Mouse (Mus musculus): ENCODE measurements around the gene Thy1. TPM values are rescaled to one million over a fixed set of nuclear protein-coding genes. Genes with fewer than 3 reads are reported as not detected.

Thy1 gene
- polyA plus RNA-seq, 1 experiment = not detected

DNA sequence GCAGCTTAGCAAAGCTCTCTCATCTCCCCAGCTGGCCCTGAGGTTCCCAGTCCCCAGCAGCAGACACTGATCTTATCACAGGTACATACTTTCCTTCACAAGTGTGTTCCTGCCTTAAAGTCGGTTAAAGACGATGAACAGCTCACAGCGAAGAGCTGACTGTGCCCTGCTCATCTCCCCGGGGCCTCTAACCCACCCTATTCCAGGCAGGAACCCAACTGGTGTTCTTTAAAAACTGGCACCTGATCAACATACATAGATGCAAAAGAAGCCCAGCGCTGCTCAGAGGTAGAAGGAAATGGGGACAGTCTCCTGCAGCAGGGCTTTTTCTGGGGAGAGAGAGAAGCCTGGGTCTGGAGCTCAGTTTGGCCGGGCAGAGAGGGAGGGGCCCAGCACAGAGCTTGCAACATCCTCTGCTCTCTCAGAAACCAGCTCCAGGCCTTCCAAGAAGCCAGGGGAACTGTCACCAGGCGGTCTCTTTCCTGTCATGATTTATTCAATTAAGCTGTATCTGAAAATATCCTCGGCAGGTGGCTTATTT, 30.4 kb upstream of the Thy1 start:
- H3K79me2 ChIP-seq (ENCODE audit: control insufficient read depth, insufficient read depth) = no peaks in the 10 kb centered on the region
- H3ac ChIP-seq (ENCODE audit: control insufficient read depth, insufficient read length) = no peak overlapping the region
- H3K36me3 ChIP-seq (ENCODE audit: control insufficient read depth, insufficient read depth) = no peaks in the 10 kb centered on the region
- no peak overlapping the region for H3K4me2 ChIP-seq (ENCODE audit: low read depth)
- TF ChIP-seq CEBPB (IDR thresholded peaks at IDR 0.05; ENCODE audit: insufficient read depth, poor library complexity, severe bottlenecking) (0 out of 2 replicates have a peak, but pooled peaks have one; percentile 5), MYOG (IDR thresholded peaks at IDR 0.05; ENCODE audit: control insufficient read depth in 1 of 3, insufficient read depth in 1 of 3, insufficient read length in 2 of 3, low read depth in 2 of 3) (no peak)
- H3K27me3 ChIP-seq (ENCODE audit: control insufficient read depth, insufficient read depth, insufficient read length) = no peaks in the 10 kb centered on the region
- no peak overlapping the region for H3K4me3 ChIP-seq

DNA sequence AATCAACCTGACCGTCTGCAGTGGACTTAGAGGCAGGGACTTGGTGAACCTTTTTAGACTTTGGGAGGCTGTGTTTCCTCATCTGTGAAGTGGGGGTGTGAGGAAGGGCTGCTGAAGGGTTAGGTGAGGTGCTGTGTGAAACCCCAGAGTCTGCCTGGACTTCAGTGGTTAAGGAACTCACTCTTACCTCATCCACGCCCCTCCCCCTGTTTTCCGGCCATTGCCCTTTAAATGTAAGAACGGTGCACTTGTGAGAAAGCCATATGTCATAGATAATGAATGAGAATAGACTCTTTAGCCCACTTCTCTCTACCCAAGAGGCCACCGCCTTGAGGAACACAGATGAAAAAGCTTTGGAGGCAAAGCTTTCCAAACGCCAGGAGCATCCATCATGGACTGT, 29.4 kb upstream of the Thy1 start:
- no peaks in the 10 kb centered on the region for H3K27me3 ChIP-seq (ENCODE audit: control insufficient read depth, insufficient read depth, insufficient read length)
- H3K4me2 ChIP-seq (ENCODE audit: low read depth) = no peak overlapping the region
- no peaks in the 10 kb centered on the region for H3K79me2 ChIP-seq (ENCODE audit: control insufficient read depth, insufficient read depth)
- TF ChIP-seq TCF12 (IDR thresholded peaks at IDR 0.05; ENCODE audit: insufficient read depth, poor library complexity, severe bottlenecking) = no peak
- TF ChIP-seq USF1 (IDR thresholded peaks at IDR 0.05; ENCODE audit: low read depth) = no peak
- TF ChIP-seq MYOD1 (IDR thresholded peaks at IDR 0.05; ENCODE audit: control insufficient read depth in 1 of 3, insufficient read length in 2 of 3, low read depth in 2 of 3) = no peak
- no peak for TF ChIP-seq POLR2AphosphoS2 (IDR thresholded peaks at IDR 0.05; ENCODE audit: insufficient read length, low read depth)
- TF ChIP-seq SRF (IDR thresholded peaks at IDR 0.05; ENCODE audit: control insufficient read depth, insufficient read length, low read depth) = no peak
- no peak for TF ChIP-seq REST (IDR thresholded peaks at IDR 0.05; ENCODE audit: insufficient read depth, insufficient read length)
- TF ChIP-seq CEBPB (IDR thresholded peaks at IDR 0.05; ENCODE audit: insufficient read depth, poor library complexity, severe bottlenecking) = no peak
- TF ChIP-seq E2F4 (IDR thresholded peaks at IDR 0.05; ENCODE audit: insufficient read depth) = no peak
- TF ChIP-seq TCF3 (IDR thresholded peaks at IDR 0.05; ENCODE audit: insufficient read length, low read depth) = no peak
- TF ChIP-seq POLR2A (IDR thresholded peaks at IDR 0.05; ENCODE audit: insufficient read length, low read depth) = no peak
- TF ChIP-seq MAX (IDR thresholded peaks at IDR 0.05; ENCODE audit: low read depth) = no peak
- no peak for TF ChIP-seq MYOG (IDR thresholded peaks at IDR 0.05; ENCODE audit: control insufficient read depth in 1 of 3, insufficient read depth in 1 of 3, insufficient read length in 2 of 3, low read depth in 2 of 3)
- H3K36me3 ChIP-seq (ENCODE audit: control insufficient read depth, insufficient read depth) = no peaks in the 10 kb centered on the region
- H3K4me3 ChIP-seq = no peak overlapping the region
- no peak overlapping the region for H3ac ChIP-seq (ENCODE audit: control insufficient read depth, insufficient read length)

DNA sequence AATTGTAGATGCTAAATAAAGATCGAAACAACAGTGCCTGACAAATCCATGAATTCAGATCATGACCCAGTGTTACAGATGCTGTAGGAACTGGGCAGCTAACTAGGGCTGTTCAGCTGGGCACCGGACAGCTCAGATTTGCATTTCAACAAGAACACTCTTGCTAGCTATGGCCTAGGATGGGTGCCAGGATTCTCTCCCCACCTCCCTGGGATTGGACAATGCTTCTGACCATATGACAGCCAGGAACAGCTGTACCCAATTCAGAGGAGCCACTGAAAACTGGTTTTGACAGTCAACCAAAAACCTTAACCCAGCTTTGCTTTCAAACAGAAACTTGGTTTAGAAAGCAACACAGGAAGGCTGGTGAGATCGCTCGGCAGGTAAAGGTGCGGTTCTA, 26.9 kb upstream of the Thy1 start:
- H3K36me3 ChIP-seq (ENCODE audit: control insufficient read depth, insufficient read depth) = no peaks in the 10 kb centered on the region
- H3K27me3 ChIP-seq (ENCODE audit: control insufficient read depth, insufficient read depth, insufficient read length) = no peaks in the 10 kb centered on the region
- TF ChIP-seq TCF3 (IDR thresholded peaks at IDR 0.05; ENCODE audit: insufficient read length, low read depth) (no peak), SRF (IDR thresholded peaks at IDR 0.05; ENCODE audit: control insufficient read depth, insufficient read length, low read depth) (no peak), USF1 (IDR thresholded peaks at IDR 0.05; ENCODE audit: low read depth) (no peak), TCF12 (IDR thresholded peaks at IDR 0.05; ENCODE audit: insufficient read depth, poor library complexity, severe bottlenecking) (peak; percentile 28), MYOD1 (IDR thresholded peaks at IDR 0.05; ENCODE audit: control insufficient read depth in 1 of 3, insufficient read length in 2 of 3, low read depth in 2 of 3) (peak; percentile 93 to 96 (median 96))
- H3K4me3 ChIP-seq = no peak overlapping the region
- H3K79me2 ChIP-seq (ENCODE audit: control insufficient read depth, insufficient read depth) = no peaks in the 10 kb centered on the region
- no peak overlapping the region for H3ac ChIP-seq (ENCODE audit: control insufficient read depth, insufficient read length)
- H3K4me2 ChIP-seq (ENCODE audit: low read depth) = peak overlapping the region; percentile 68

DNA sequence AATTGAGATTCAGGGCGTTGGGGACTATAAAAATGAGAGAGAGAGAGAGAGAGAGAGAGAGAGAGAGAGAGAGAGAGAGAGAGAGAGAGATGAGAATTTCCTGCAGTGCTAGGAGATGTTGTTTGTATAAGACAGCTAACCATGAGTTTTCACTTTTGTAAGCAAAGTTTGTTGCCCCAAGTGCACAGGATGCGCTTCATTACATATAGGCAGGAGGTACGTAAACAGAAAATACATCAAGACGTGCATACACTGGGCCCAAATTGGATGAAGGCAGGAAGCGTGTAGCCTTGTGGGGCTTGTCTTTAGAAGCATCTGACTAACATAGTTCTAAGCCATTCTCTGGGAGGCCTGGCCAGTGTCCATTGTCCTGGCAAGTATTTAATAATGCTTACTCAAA, 25.3 kb upstream of the Thy1 start:
- H3ac ChIP-seq (ENCODE audit: control insufficient read depth, insufficient read length) = no peak overlapping the region
- no peaks in the 10 kb centered on the region for H3K79me2 ChIP-seq (ENCODE audit: control insufficient read depth, insufficient read depth)
- no peak overlapping the region for H3K4me3 ChIP-seq
- no peaks in the 10 kb centered on the region for H3K36me3 ChIP-seq (ENCODE audit: control insufficient read depth, insufficient read depth)
- H3K4me2 ChIP-seq (ENCODE audit: low read depth) = no peak overlapping the region
- H3K27me3 ChIP-seq (ENCODE audit: control insufficient read depth, insufficient read depth, insufficient read length) = no peaks in the 10 kb centered on the region
- TF ChIP-seq MYOD1 (IDR thresholded peaks at IDR 0.05; ENCODE audit: control insufficient read depth in 1 of 3, insufficient read length in 2 of 3, low read depth in 2 of 3) = no peak
- TF ChIP-seq POLR2A (IDR thresholded peaks at IDR 0.05; ENCODE audit: insufficient read length, low read depth) = no peak
- TF ChIP-seq CEBPB (IDR thresholded peaks at IDR 0.05; ENCODE audit: insufficient read depth, poor library complexity, severe bottlenecking) = no peak
- TF ChIP-seq POLR2AphosphoS2 (IDR thresholded peaks at IDR 0.05; ENCODE audit: insufficient read length, low read depth) = no peak
- TF ChIP-seq TCF12 (IDR thresholded peaks at IDR 0.05; ENCODE audit: insufficient read depth, poor library complexity, severe bottlenecking) = no peak
- no peak for TF ChIP-seq MYOG (IDR thresholded peaks at IDR 0.05; ENCODE audit: control insufficient read depth in 1 of 3, insufficient read depth in 1 of 3, insufficient read length in 2 of 3, low read depth in 2 of 3)
- TF ChIP-seq MAX (IDR thresholded peaks at IDR 0.05; ENCODE audit: low read depth) = no peak
- no peak for TF ChIP-seq REST (IDR thresholded peaks at IDR 0.05; ENCODE audit: insufficient read depth, insufficient read length)
- TF ChIP-seq E2F4 (IDR thresholded peaks at IDR 0.05; ENCODE audit: insufficient read depth) = no peak
- no peak for TF ChIP-seq SRF (IDR thresholded peaks at IDR 0.05; ENCODE audit: control insufficient read depth, insufficient read length, low read depth)
- TF ChIP-seq TCF3 (IDR thresholded peaks at IDR 0.05; ENCODE audit: insufficient read length, low read depth) = no peak
- TF ChIP-seq USF1 (IDR thresholded peaks at IDR 0.05; ENCODE audit: low read depth) = no peak

DNA sequence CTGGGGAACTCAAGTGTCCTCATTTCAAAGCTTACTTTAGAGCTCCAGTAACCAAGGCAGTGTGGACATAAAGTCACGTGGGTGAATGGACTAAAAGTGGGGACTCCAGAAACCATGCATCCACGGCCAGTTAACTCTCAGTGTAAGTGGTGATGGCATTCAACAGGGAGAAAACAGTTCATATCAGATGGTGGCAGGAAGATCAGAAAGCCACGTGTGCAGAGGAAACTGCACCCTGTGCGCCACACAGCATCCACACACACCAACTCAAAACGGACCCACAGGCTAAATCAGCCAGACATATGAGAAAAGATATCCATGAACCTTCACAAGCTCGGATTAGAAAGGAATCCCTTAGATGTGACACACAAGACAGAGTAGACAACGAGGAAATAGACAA, 23.2 kb upstream of the Thy1 start:
- Histone ChIP-seq H3K4me3 (no peak overlapping the region), H3ac (ENCODE audit: control insufficient read depth, insufficient read length) (no peak overlapping the region), H3K36me3 (ENCODE audit: control insufficient read depth, insufficient read depth) (no peaks in the 10 kb centered on the region), H3K4me2 (ENCODE audit: low read depth) (no peak overlapping the region), H3K27me3 (ENCODE audit: control insufficient read depth, insufficient read depth, insufficient read length) (no peaks in the 10 kb centered on the region), H3K79me2 (ENCODE audit: control insufficient read depth, insufficient read depth) (no peaks in the 10 kb centered on the region)
- TF ChIP-seq MYOG (IDR thresholded peaks at IDR 0.05; ENCODE audit: control insufficient read depth in 1 of 3, insufficient read depth in 1 of 3, insufficient read length in 2 of 3, low read depth in 2 of 3) (no peak), TCF12 (IDR thresholded peaks at IDR 0.05; ENCODE audit: insufficient read depth, poor library complexity, severe bottlenecking) (no peak), CEBPB (IDR thresholded peaks at IDR 0.05; ENCODE audit: insufficient read depth, poor library complexity, severe bottlenecking) (no peak), SRF (IDR thresholded peaks at IDR 0.05; ENCODE audit: control insufficient read depth, insufficient read length, low read depth) (no peak), POLR2AphosphoS2 (IDR thresholded peaks at IDR 0.05; ENCODE audit: insufficient read length, low read depth) (no peak), REST (IDR thresholded peaks at IDR 0.05; ENCODE audit: insufficient read depth, insufficient read length) (no peak), MAX (IDR thresholded peaks at IDR 0.05; ENCODE audit: low read depth) (no peak), TCF3 (IDR thresholded peaks at IDR 0.05; ENCODE audit: insufficient read length, low read depth) (no peak), USF1 (IDR thresholded peaks at IDR 0.05; ENCODE audit: low read depth) (no peak), MYOD1 (IDR thresholded peaks at IDR 0.05; ENCODE audit: control insufficient read depth in 1 of 3, insufficient read length in 2 of 3, low read depth in 2 of 3) (no peak)
